Mouse (Mus musculus): ENCODE data around the gene Slc41a1.

Slc41a1 gene

GRCm38 (mm10) chr1:131886173-131886572, 58.9 kb downstream of the Slc41a1 start:
- no peak for DNase-seq (ENCODE audit: low read depth, low spot score)

- no peak for DNase-seq (ENCODE audit: low read depth, low spot score)
These were observed 59.3 kb downstream of the Slc41a1 start for GRCm38 (mm10) chr1:131886641-131887040.

DNA sequence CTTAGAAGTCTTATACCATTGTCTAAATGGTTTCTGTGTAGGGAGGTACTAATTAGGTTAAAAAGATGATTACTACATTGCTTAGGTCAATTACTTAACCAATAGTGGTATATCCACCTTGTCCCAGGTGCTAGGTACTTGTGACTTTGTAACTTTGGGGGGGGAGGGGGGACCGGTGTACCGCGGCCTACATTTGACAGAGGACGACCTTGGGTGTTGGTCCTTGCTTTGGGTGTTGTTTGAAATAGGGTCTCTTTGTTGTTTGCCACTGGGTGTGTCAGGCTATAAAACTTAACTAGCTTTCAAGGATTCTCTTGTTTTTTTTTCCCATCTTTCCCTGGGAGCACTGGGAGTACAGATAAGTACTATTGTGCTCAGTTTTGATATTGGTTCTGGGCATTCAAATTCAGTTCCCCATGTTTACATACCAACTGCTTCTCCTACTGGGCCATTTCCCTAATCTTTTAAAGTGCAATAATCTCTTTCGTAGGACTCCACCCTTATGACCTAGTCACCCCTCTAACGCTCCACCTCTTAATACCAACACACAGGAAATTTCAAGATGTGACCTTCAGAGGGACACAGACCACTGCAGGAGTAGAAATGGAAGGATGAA, 62.9 kb downstream of the Slc41a1 start:
- DNase-seq (ENCODE audit: low read depth, low spot score) = peak; percentile 95

- peak; percentile 71 for DNase-seq (ENCODE audit: low read depth, low spot score)
These were observed 64.1 kb downstream of the Slc41a1 start for GRCm38 (mm10) chr1:131891436-131891835.
